Comparison of ENCODE assay signal across 21 mouse cellular contexts in genomic region chr2:37649590-37649989, GRCm38 (mm10). TPM values are rescaled to one million over a fixed set of nuclear protein-coding genes. Genes with fewer than 3 reads are reported as not detected.
DNase-seq lines count a peak whose midpoint lies in the region; ATAC-seq and TF ChIP-seq lines count a peak whose summit lies in the region.
"Had no signal": no experiment of that assay in that cellular context is flagged by ENCODE, and none has a peak within 500 bp of the region (broad histone marks: within the 10 kb centered on the region; RNA-seq: fewer than 3 reads in every experiment).

No protein-coding gene starts in this region.

- H3K36me3 ChIP-seq in liver, adult 2 months (ENCODE audit: control insufficient read depth, insufficient read depth, low read length): no peaks in the 10 kb centered on the region
- no peaks in the 10 kb centered on the region for H3K36me3 ChIP-seq in liver, embryonic 12.5 days
- no peaks in the 10 kb centered on the region for H3K36me3 ChIP-seq in liver, postnatal 0 days (replicated peaks; ENCODE audit: insufficient read depth, low read length)
- H3K36me3 ChIP-seq in liver, embryonic 11.5 days (ENCODE audit: control insufficient read depth, insufficient read depth, low read length): no peaks in the 10 kb centered on the region
- no peaks in the 10 kb centered on the region for H3K36me3 ChIP-seq in megakaryocyte, embryonic 14.5 days (replicated peaks; ENCODE audit: low read length)

- H3K27ac ChIP-seq in liver, adult 2 months (replicated peaks; ENCODE audit: insufficient read depth, low read depth, low read length): peak overlapping the region; percentile 94
- H3K27ac ChIP-seq in liver, embryonic 12.5 days: no peak overlapping the region
- H3K27ac ChIP-seq in liver, postnatal 0 days (ENCODE audit: low read depth): no peak overlapping the region
- H3K27ac ChIP-seq in liver, embryonic 11.5 days (ENCODE audit: low read depth, low read length): no peak overlapping the region

- TF ChIP-seq CTCF in liver, adult 2 months (IDR thresholded peaks at IDR 0.05; ENCODE audit: low read depth, low read length): no peak
- TF ChIP-seq CTCF in liver, postnatal 0 days (IDR thresholded peaks at IDR 0.05; ENCODE audit: low read depth): no peak

- H3K4me2 ChIP-seq in liver, embryonic 12.5 days: no peak overlapping the region
- H3K4me2 ChIP-seq in liver, postnatal 0 days (ENCODE audit: low read depth, low read length): no peak overlapping the region
- no peak overlapping the region for H3K4me2 ChIP-seq in liver, embryonic 11.5 days

- no peaks in the 10 kb centered on the region for H3K9me3 ChIP-seq in liver, embryonic 12.5 days (replicated peaks)
- no peaks in the 10 kb centered on the region for H3K9me3 ChIP-seq in liver, postnatal 0 days (ENCODE audit: low read length)
- H3K9me3 ChIP-seq in liver, embryonic 11.5 days (ENCODE audit: control insufficient read depth, low read length): no peaks in the 10 kb centered on the region
- H3K9me3 ChIP-seq in megakaryocyte, embryonic 14.5 days: no peaks in the 10 kb centered on the region
- H3K9me3 ChIP-seq: G1E had no signal

- H3K9ac ChIP-seq in liver, adult 2 months (ENCODE audit: low read depth, low read length): no peak overlapping the region; the same call in 1 of the 2 replicates
- H3K9ac ChIP-seq in liver, embryonic 12.5 days: no peak overlapping the region
- no peak overlapping the region for H3K9ac ChIP-seq in liver, postnatal 0 days (replicated peaks)
- H3K9ac ChIP-seq in liver, embryonic 11.5 days (ENCODE audit: low read depth, low read length): no peak overlapping the region

- peaks cover 13% of the 10 kb centered on the region; the same call in 1 of the 2 replicates for H3K4me1 ChIP-seq in liver, adult 2 months (ENCODE audit: control insufficient read depth, insufficient read depth, low read length)
- H3K4me1 ChIP-seq in liver, embryonic 12.5 days: peaks cover 4% of the 10 kb centered on the region; the same call in 1 of the 2 replicates
- H3K4me1 ChIP-seq in liver, postnatal 0 days (ENCODE audit: insufficient read depth): no peaks in the 10 kb centered on the region
- no peaks in the 10 kb centered on the region for H3K4me1 ChIP-seq in liver, embryonic 11.5 days (replicated peaks; ENCODE audit: control insufficient read depth, insufficient read depth, low read length)
- peaks cover 12% of the 10 kb centered on the region for H3K4me1 ChIP-seq in megakaryocyte, embryonic 14.5 days

- TF ChIP-seq POLR2A in liver, adult 2 months (IDR thresholded peaks at IDR 0.05; ENCODE audit: extremely low read depth, insufficient read depth, low read length): no peak

- peak; percentile 97 for DNase-seq in liver, adult 2 months (ENCODE audit: extremely low read depth, low read depth, low spot score)
- no peak for DNase-seq in liver, postnatal 0 days
- DNase-seq in liver, embryonic 11.5 days (ENCODE audit: low spot score): no peak
- DNase-seq: adrenal gland, adult 2 months; adrenal gland, adult 8-10 months; adrenal gland, postnatal 10 days; adrenal gland, postnatal 14 days; adrenal gland, postnatal 25 days; adrenal gland, postnatal 36 days; B cell, adult 2 months; cerebellum, adult 11 months; cerebellum, adult 11-12 months; cerebellum, adult 18-20 months had no signal

- H3K79me2 ChIP-seq in liver, adult 2 months (ENCODE audit: control insufficient read depth, insufficient read depth, low read length): peaks cover 2% of the 10 kb centered on the region; the same call in 1 of the 2 replicates

- WGBS in liver, adult 2 months: 21% methylated on average over 2 of the region's 2 CpGs
- WGBS in liver, embryonic 12.5 days (ENCODE audit: insufficient replicate concordance): 73% methylated on average over 2 of the region's 2 CpGs
- 73% methylated on average over 2 of the region's 2 CpGs for WGBS in liver, postnatal 0 days (ENCODE audit: insufficient replicate concordance)
- WGBS in liver, embryonic 11.5 days: 74% methylated on average over 2 of the region's 2 CpGs

- H3K4me3 ChIP-seq in liver, adult 2 months (ENCODE audit: insufficient read depth, low read depth, low read length): no peak overlapping the region
- no peak overlapping the region for H3K4me3 ChIP-seq in liver, embryonic 12.5 days
- no peak overlapping the region for H3K4me3 ChIP-seq in liver, postnatal 0 days (ENCODE audit: low read depth, low read length)
- no peak overlapping the region for H3K4me3 ChIP-seq in liver, embryonic 11.5 days (ENCODE audit: low read depth, low read length)
- H3K4me3 ChIP-seq in megakaryocyte, embryonic 14.5 days (replicated peaks): peak overlapping the region; percentile 38

- no peak for TF ChIP-seq EP300 in liver, postnatal 0 days (IDR thresholded peaks at IDR 0.05; ENCODE audit: low read depth)

- no peaks in the 10 kb centered on the region for H3K27me3 ChIP-seq in liver, adult 2 months (ENCODE audit: control insufficient read depth, insufficient read depth, low read length)
- H3K27me3 ChIP-seq in liver, embryonic 12.5 days (replicated peaks): no peaks in the 10 kb centered on the region
- H3K27me3 ChIP-seq in liver, postnatal 0 days (ENCODE audit: insufficient read depth, low read length): no peaks in the 10 kb centered on the region
- H3K27me3 ChIP-seq in liver, embryonic 11.5 days (replicated peaks; ENCODE audit: control insufficient read depth, insufficient read depth, low read length): no peaks in the 10 kb centered on the region
- H3K27me3 ChIP-seq in megakaryocyte, embryonic 14.5 days (replicated peaks): no peaks in the 10 kb centered on the region
- H3K27me3 ChIP-seq: CH12.LX, Patski had no signal

- ATAC-seq in liver, embryonic 12.5 days: no peak
- ATAC-seq in liver, postnatal 0 days: peak; percentile 67
- no peak for ATAC-seq in liver, embryonic 11.5 days (replicated peaks; ENCODE audit: low FRiP score)
- no peak for ATAC-seq in megakaryocyte, adult 5-6 weeks (ENCODE audit: poor library complexity, severe bottlenecking)
- ATAC-seq: activated CD4-positive, CD25-positive, alpha-beta regulatory T cell, adult 4 months; CD4-positive, CD25-positive, alpha-beta regulatory T cell, adult 4 months; Patski had no signal

RNA-seq across cellular contexts. Expression of gene Strbp, which starts 54.1 kb away (rescaled TPM):
- total RNA-seq in liver, adult 2 months (2014; rRNA removed): 18.6 TPM in 2 replicates
- 2.6 and 3.9 TPM in 2 replicates for polyA plus RNA-seq in liver, adult 2 months (2012; rRNA removed)
- polyA plus RNA-seq in liver, embryonic 12.5 days (2016; fragmentation: Nextera tagmentation; extraction: Ambion mirVana): 24.1 and 24.3 TPM in 2 replicates
- 14.6 and 15.7 TPM in 2 replicates for polyA plus RNA-seq in liver, postnatal 0 days (2015; fragmentation: Nextera tagmentation; extraction: Ambion mirVana)
- 37.2 and 38.8 TPM in 2 replicates for polyA plus RNA-seq in liver, embryonic 11.5 days (2014; fragmentation: Nextera tagmentation; extraction: Ambion mirVana)
- polyA plus RNA-seq in megakaryocyte, embryonic 14.5 days (2012; ENCODE audit: insufficient read depth, low replicate concordance): 0.10 and 3.3 TPM in 2 replicates
- 13.5 and 19.3 TPM in 2 replicates for total RNA-seq in megakaryocyte, adult 5-6 weeks (2015)
- total RNA-seq in megakaryocyte, adult 5-6 weeks (2017): 15.8 and 22.2 TPM in 2 replicates
